Mouse (Mus musculus) right cerebral cortex, adult 2 months (tissue): ENCODE data around the gene Bzw2.
A peak's percentile ranks its signal among the peaks of the same experiment; 100 is the strongest.

Experiments
- DNase-seq, 2 experiments: peaks; one replicate each; pipeline ENCODE4 v3.0.0; 2021 to 2022; ENCODE audit warnings: low spot score in 2 of 2

Bzw2 gene

DNA sequence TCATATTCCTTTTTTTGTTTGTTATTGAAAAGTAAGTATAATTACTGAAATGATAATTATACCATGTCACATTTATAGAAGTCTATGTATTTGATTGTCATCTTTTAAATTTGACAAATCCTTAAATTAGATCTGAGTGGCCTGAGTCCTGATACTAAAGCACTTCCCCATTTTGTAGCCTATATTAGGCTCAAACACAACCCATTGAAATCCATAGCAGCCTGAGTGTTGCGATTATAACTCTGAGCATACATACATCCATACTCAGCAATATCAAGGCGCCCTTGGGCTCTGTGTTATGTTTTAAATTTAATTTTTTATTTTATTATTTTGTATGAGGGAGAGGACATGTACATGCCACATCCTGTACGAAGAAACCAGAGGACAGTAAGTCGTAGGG is 87.6 kb downstream of the Bzw2 start:
- DNase-seq: no peak

DNA sequence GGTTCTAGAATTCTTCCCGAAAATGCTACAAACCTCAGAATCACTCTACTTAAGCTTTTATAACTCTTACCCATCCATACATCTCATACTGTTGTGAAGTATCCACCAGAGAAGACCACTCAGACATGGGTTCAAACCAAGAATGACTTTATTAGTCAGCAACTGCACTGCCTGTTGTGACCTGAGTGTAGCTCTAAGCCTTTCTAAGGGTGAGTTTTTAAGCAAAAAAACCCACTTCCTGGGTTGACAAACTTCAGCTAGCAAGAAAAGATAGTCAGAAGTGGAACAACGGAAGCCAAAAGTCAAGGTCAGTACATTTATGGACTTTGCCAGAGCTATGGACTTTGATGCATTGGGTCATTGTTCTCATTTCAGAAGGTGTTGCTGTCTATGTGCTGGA is 90.3 kb downstream of the Bzw2 start:
- no peak for DNase-seq

DNA sequence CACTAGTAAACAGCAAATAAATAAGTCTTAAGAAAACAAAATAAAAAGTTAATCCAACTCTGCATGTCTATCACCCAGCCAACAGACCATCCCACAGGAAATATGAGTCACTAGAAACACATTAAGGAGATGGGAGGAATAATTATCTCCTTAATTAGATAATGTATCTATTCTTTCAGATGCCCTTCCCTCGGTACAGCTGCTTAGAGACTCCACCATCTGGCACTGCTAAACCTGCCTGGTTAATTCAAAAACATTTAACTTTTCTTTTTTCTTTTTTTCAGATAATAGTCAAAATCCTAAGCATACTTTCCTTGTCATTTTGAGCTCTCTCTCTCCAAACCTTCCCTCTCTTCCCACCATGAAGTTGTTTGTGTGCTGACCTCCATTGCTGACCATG is 92.0 kb downstream of the Bzw2 start:
- DNase-seq: peak; percentile 47 to 56

DNA sequence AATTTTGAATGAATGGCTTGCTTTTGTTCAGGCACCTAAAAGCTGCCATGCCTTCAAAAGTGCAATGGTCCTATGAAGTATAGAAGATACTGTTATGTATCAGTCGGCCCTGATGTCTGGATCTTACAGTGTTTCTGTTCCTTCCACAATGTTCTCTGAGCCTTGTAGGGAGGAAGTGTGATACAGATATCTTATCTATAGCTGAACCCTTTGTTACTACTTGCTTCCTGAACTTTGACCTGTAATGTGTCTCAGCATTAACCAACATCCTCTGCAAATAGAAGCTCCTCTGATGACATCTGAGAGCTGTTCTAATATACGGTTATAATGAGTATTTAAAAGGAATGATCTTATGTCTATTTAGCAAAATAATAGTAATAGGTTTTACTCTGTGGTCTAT is 100.2 kb downstream of the Bzw2 start:
- DNase-seq: no peak

DNA sequence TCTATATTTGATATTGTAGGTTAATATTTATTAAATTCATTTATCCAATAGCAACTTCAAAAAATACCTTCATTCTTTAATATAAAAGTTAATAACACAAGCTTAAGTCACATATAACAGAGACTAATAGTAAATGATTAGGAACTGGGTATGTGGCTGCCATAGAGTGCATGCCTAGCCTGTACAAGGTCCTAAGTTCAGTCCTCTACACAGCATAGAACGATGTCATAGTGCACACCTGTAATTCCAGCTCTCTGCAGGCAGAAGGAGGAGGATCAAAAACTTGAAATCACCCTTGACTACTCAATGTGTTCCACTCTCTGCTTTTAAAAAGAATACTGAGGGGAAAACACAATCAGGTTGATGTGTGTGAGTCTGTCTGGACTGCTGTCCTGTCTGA is 107.6 kb downstream of the Bzw2 start:
- DNase-seq: no peak

DNA sequence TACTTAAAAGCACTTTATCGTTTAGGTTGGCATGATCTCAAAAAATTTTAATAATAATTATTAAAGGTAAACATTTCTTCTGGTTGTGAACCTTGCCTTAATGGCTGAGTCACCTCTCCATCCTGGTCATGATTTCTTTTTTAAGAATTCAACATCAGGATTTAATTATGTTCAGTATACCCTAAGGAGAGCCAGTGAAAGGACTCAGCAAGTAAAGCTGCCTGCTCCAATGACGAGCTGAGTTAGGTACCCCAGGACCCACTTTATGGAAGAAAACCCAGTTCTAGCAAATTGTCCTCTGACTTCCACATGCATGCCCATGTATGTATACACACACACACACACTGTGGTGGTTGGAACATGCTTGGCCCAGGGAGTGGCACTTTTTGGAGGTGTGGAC is 110.3 kb downstream of the Bzw2 start:
- DNase-seq: no peak

DNA sequence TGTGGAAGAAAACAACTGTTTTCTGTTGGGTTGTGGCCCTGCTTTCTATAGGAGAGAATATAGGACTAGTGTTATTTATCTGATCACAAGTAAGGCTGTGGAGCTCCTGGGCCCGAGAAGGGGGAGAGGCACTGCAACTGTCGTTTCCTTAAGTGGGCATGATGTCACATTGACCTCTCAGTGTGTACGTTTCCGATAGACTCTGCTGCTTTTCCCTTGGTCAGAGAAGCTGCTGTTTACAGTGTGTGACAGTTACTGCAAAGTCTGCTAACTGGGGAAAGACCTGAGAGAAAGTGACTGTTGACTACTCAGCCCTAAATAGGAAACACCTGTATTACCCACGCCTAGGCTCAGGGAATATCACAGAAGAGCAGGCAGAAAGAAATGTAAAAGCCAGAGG is 111.7 kb downstream of the Bzw2 start:
- DNase-seq: no peak

DNA sequence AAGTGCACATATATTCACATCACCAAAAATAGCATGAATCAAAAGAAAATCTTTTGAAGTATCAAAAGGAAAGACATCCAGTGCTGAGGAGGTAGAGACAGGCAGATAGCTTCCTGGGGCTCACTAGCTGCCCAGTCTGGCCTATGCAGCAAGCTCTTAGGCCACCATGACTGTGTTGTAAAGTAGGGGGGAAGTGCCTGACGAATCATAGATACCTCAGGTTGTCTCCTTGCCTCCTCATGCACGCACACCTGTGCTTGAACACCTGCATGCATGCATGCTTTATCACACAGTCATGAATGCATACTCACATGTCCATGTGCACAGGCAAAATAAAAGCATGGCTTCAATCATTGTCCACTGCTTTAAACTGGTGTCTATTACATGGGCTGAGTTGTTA is 113.2 kb downstream of the Bzw2 start:
- DNase-seq: no peak

DNA sequence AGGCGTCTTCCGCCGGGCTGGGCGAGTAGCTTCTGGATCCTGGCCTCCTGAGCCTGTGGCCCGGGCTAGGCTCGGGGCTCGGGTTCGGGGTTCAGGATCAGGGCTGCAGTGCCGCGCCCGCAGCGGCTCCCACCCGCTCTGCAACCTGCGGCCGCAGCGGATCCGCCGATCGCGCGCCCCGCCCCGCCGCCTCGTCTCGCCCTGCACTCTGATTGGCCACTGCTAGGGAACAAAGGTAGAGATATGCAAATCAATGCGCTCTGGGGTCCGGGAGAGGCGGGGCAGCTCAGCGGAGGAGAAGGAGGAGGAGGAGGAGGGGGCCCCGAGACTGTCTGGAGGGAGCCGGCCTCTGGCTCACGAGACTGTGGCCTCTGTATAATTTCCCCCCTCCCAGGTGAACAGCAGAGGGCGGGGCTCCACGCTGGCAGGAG is 115.5 kb downstream of the Bzw2 start, which contains the start of gene Tspan13:
Gene Tspan13, minus strand, starts transcription at position 153 of the 431 bp plus-strand sequence.
- peak; percentile 89 to 92 for DNase-seq
